Mouse (Mus musculus): ENCODE measurements around the gene Tspan14.

DNA sequence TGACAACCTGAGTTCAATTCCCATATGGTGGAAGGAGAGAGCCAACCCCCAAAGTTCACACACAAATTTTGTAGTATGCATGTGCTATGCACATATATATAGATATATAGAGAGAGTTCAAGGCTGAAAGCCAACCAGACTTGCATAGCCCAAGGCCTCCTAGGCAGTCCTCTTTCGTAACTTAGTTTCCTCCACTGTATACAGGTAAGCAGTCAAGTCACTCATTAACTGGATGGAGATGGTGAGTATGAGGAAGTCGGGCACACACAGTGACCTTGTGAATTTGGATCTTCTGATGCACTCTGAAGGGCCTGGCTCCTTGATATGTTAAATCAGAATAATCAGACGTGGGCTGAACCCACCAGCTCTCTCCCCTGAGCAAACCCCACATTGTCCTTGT lies 68.7 kb downstream of the Tspan14 start:
- TF ChIP-seq CTCF (IDR thresholded peaks at IDR 0.05; ENCODE audit: low read depth, low read length) (no peak), EP300 (IDR thresholded peaks at IDR 0.05; ENCODE audit: insufficient read depth, low read depth, low read length) (no peak)

All from ES-Bruce4 (cell line).